Mouse (Mus musculus): Measurements from ENCODE around the gene Hck.

DNA sequence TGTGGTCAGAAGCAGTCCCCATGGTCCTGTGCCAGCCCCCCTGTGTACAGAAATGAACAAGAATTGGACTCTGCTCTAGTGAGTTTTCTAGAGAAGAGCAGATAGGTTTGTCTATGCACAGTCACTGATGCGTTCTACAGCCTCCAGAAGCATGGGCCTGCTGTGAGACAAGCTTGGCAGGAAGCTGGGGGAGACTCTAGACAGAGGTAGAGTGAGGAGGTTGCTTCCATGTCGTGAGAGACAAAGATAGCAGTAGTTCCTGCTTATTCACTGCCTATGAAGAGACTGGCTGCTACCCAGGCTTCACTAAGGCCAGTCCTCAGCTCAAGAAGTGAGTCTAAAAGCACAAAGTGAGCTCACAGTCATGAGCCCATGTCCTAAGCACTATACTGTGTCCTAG, 83.0 kb downstream of the Hck start:
- TF ChIP-seq CTCF (IDR thresholded peaks at IDR 0.05; ENCODE audit: borderline replicate concordance, extremely low read depth, insufficient read depth, insufficient read length) (no peak), POLR2A (IDR thresholded peaks at IDR 0.05; ENCODE audit: borderline replicate concordance, extremely low read depth, insufficient read depth, insufficient read length, poor library complexity, severe bottlenecking) (no peak)

Measured in brain, embryonic 14.5 days (tissue).